Mouse (Mus musculus) limb, embryonic 12.5 days (tissue): ENCODE measurements at regions not wholly inside any gene's neighbourhood (a gene's known extent, or its start where the extent isn't known, plus 50 kb on each side); places are given as distances from the start of the nearest gene placed in this dataset.

Source experiments
- ATAC-seq: fragments of 200-750 bp; cut with Nextera tagmentation; 2 replicates; pipeline ENCODE4 v1.8.0; 2017; ENCODE audit warnings: low read depth, moderate TSS enrichment; ENCODE audit not compliant: insufficient number of reproducible peaks, insufficient read depth, low FRiP score, low TSS enrichment
- H3K27ac ChIP-seq: fragments of 300-500 bp; sonication (generic); 2 replicates; pipeline ENCODE4 v1.5.1; 2016; ENCODE audit warnings: mild to moderate bottlenecking, moderate library complexity
- H3K27me3 ChIP-seq: fragments of 300-500 bp; sonication (generic); 2 replicates; pipeline ENCODE4 v1.6.1; 2016; ENCODE audit warnings: mild to moderate bottlenecking, moderate library complexity
- H3K36me3 ChIP-seq: fragments of 300-500 bp; sonication (generic); 2 replicates; pipeline ENCODE4 v1.6.1; 2016; ENCODE audit warnings: mild to moderate bottlenecking, moderate library complexity
- H3K4me1 ChIP-seq: fragments of 300-500 bp; sonication (generic); replicated peaks from 2 replicates; pipeline ENCODE4 v1.6.1; 2016
- H3K4me2 ChIP-seq: fragments of 300-500 bp; sonication (generic); 2 replicates; pipeline ENCODE4 v1.6.1; 2016; ENCODE audit warnings: mild to moderate bottlenecking, moderate library complexity
- H3K4me3 ChIP-seq: fragments of 300-500 bp; sonication (generic); replicated peaks from 2 replicates; pipeline ENCODE4 v1.5.1; 2016; ENCODE audit warnings: mild to moderate bottlenecking
- H3K9ac ChIP-seq: fragments of 300-500 bp; sonication (generic); replicated peaks from 2 replicates; pipeline ENCODE4 v1.6.1; 2016; ENCODE audit warnings: mild to moderate bottlenecking, moderate library complexity
- H3K9me3 ChIP-seq: fragments of 300-500 bp; sonication (generic); 2 replicates; pipeline ENCODE4 v1.6.1; 2016; ENCODE audit warnings: mild to moderate bottlenecking, moderate library complexity
- WGBS: fragments of 180-500 bp; shearing (Covaris S2); methylation state at CpG from one replicate; pipeline ENCODE4 v1.1.7; 2016; 5-methylcytosine and 5-hydroxymethylcytosine counted together

GRCm38 (mm10) chr2:79124272-79124976 lies 130.8 kb upstream of the Itga4 start:
- Histone ChIP-seq H3K27me3 (no peaks in the 10 kb centered on the region), H3K4me3 (no peak overlapping the region), H3K9me3 (no peaks in the 10 kb centered on the region), H3K4me1 (no peaks in the 10 kb centered on the region), H3K36me3 (no peaks in the 10 kb centered on the region), H3K4me2 (no peak overlapping the region), H3K27ac (no peak overlapping the region), H3K9ac (no peak overlapping the region)
- ATAC-seq, result no peak
- 96% methylated on average over 5 of the region's 5 CpGs for WGBS

GRCm38 (mm10) chr2:79126170-79126879 lies 128.9 kb upstream of the Itga4 start:
- Histone ChIP-seq H3K36me3 (no peaks in the 10 kb centered on the region), H3K9ac (no peak overlapping the region), H3K4me1 (no peaks in the 10 kb centered on the region), H3K4me2 (no peak overlapping the region), H3K4me3 (no peak overlapping the region), H3K27ac (no peak overlapping the region), H3K27me3 (no peaks in the 10 kb centered on the region), H3K9me3 (no peaks in the 10 kb centered on the region)
- no peak for ATAC-seq
- WGBS, result 45% methylated on average over 6 of the region's 6 CpGs

GRCm38 (mm10) chr2:79126996-79127741 lies 128.1 kb upstream of the Itga4 start:
- Histone ChIP-seq H3K4me1 (no peaks in the 10 kb centered on the region), H3K9ac (no peak overlapping the region), H3K27me3 (no peaks in the 10 kb centered on the region), H3K36me3 (no peaks in the 10 kb centered on the region), H3K4me2 (no peak overlapping the region), H3K27ac (no peak overlapping the region), H3K4me3 (no peak overlapping the region), H3K9me3 (no peaks in the 10 kb centered on the region)
- 69% methylated on average over 6 of the region's 6 CpGs for WGBS
- ATAC-seq, result no peak

- H3K4me3 ChIP-seq, result no peak overlapping the region
- 100% methylated on average over 1 of the region's 1 CpGs for WGBS
- H3K9me3 ChIP-seq, result no peaks in the 10 kb centered on the region
- H3K9ac ChIP-seq, result no peak overlapping the region
- H3K4me2 ChIP-seq, result no peak overlapping the region
- ATAC-seq, result no peak
- no peaks in the 10 kb centered on the region for H3K4me1 ChIP-seq
- no peak overlapping the region for H3K27ac ChIP-seq
- no peaks in the 10 kb centered on the region for H3K36me3 ChIP-seq
- no peaks in the 10 kb centered on the region for H3K27me3 ChIP-seq
Measured at GRCm38 (mm10) chr2:79127822-79128221, 127.4 kb upstream of the Itga4 start.

- no peak for ATAC-seq
- Histone ChIP-seq H3K36me3 (no peaks in the 10 kb centered on the region), H3K4me3 (no peak overlapping the region), H3K9me3 (no peaks in the 10 kb centered on the region), H3K9ac (no peak overlapping the region), H3K27me3 (no peaks in the 10 kb centered on the region), H3K4me2 (no peak overlapping the region), H3K27ac (no peak overlapping the region), H3K4me1 (no peaks in the 10 kb centered on the region)
- WGBS, result 91% methylated on average over 7 of the region's 7 CpGs
Measured at GRCm38 (mm10) chr2:79130660-79131059, 124.6 kb upstream of the Itga4 start.

GRCm38 (mm10) chr2:79131235-79131634 lies 124.0 kb upstream of the Itga4 start:
- no peak overlapping the region for H3K27ac ChIP-seq
- H3K9ac ChIP-seq, result no peak overlapping the region
- WGBS, result 74% methylated on average over 2 of the region's 2 CpGs
- no peak for ATAC-seq
- no peaks in the 10 kb centered on the region for H3K9me3 ChIP-seq
- no peaks in the 10 kb centered on the region for H3K27me3 ChIP-seq
- no peaks in the 10 kb centered on the region for H3K36me3 ChIP-seq
- no peaks in the 10 kb centered on the region for H3K4me1 ChIP-seq
- no peak overlapping the region for H3K4me2 ChIP-seq
- no peak overlapping the region for H3K4me3 ChIP-seq

GRCm38 (mm10) chr2:79131743-79132517 lies 123.3 kb upstream of the Itga4 start:
- Histone ChIP-seq H3K9me3 (no peaks in the 10 kb centered on the region), H3K27me3 (no peaks in the 10 kb centered on the region), H3K4me3 (no peak overlapping the region), H3K27ac (no peak overlapping the region), H3K4me2 (no peak overlapping the region), H3K4me1 (no peaks in the 10 kb centered on the region), H3K9ac (no peak overlapping the region), H3K36me3 (no peaks in the 10 kb centered on the region)
- no peak for ATAC-seq
- WGBS, result 32% methylated on average over 5 of the region's 5 CpGs

GRCm38 (mm10) chr2:79132518-79132845 lies 122.7 kb upstream of the Itga4 start:
- no peak for ATAC-seq
- no peak overlapping the region for H3K4me3 ChIP-seq
- no peaks in the 10 kb centered on the region for H3K36me3 ChIP-seq
- no peaks in the 10 kb centered on the region for H3K4me1 ChIP-seq
- H3K9me3 ChIP-seq, result no peaks in the 10 kb centered on the region
- H3K27ac ChIP-seq, result no peak overlapping the region
- 94% methylated on average over 3 of the region's 3 CpGs for WGBS
- H3K27me3 ChIP-seq, result no peaks in the 10 kb centered on the region
- no peak overlapping the region for H3K4me2 ChIP-seq
- no peak overlapping the region for H3K9ac ChIP-seq

GRCm38 (mm10) chr2:79134281-79134680 lies 120.9 kb upstream of the Itga4 start:
- no peak overlapping the region for H3K9ac ChIP-seq
- no peak overlapping the region for H3K4me3 ChIP-seq
- no peak for ATAC-seq
- WGBS, result 82% methylated on average over 5 of the region's 5 CpGs
- no peak overlapping the region for H3K4me2 ChIP-seq
- H3K36me3 ChIP-seq, result no peaks in the 10 kb centered on the region
- no peaks in the 10 kb centered on the region for H3K27me3 ChIP-seq
- H3K4me1 ChIP-seq, result no peaks in the 10 kb centered on the region
- H3K9me3 ChIP-seq, result no peaks in the 10 kb centered on the region
- H3K27ac ChIP-seq, result no peak overlapping the region

- no peak overlapping the region for H3K4me2 ChIP-seq
- no peaks in the 10 kb centered on the region for H3K27me3 ChIP-seq
- no peak for ATAC-seq
- no peaks in the 10 kb centered on the region for H3K4me1 ChIP-seq
- H3K9me3 ChIP-seq, result no peaks in the 10 kb centered on the region
- H3K9ac ChIP-seq, result no peak overlapping the region
- no peaks in the 10 kb centered on the region for H3K36me3 ChIP-seq
- 95% methylated on average over 2 of the region's 2 CpGs for WGBS
- no peak overlapping the region for H3K4me3 ChIP-seq
- no peak overlapping the region for H3K27ac ChIP-seq
Measured at GRCm38 (mm10) chr2:79135986-79136385, 119.2 kb upstream of the Itga4 start.
